Mouse (Mus musculus): ENCODE data around the gene Prss2. TPM values are rescaled to one million over a fixed set of nuclear protein-coding genes. Genes with fewer than 3 reads are reported as not detected.

Prss2 gene
- polyA plus RNA-seq, 1 experiment from 2014 or later: not detected

- no peak overlapping the region for H3K4me2 ChIP-seq
- H3K27ac ChIP-seq (ENCODE audit: poor library complexity, severe bottlenecking): no peak overlapping the region
- H3K27me3 ChIP-seq (replicated peaks): peaks cover 32% of the 10 kb centered on the region
- H3K36me3 ChIP-seq: no peaks in the 10 kb centered on the region
- H3K9ac ChIP-seq: no peak overlapping the region
- no peak for ATAC-seq (ENCODE audit: insufficient number of reproducible peaks, low FRiP score)
- H3K4me3 ChIP-seq: no peak overlapping the region
- H3K4me1 ChIP-seq (replicated peaks): peaks cover 4% of the 10 kb centered on the region; the same call in 1 of the 2 replicates
- H3K9me3 ChIP-seq (replicated peaks): no peaks in the 10 kb centered on the region
Observed at GRCm38 (mm10) chr6:41540746-41541145, 19.2 kb downstream of the Prss2 start.

DNA sequence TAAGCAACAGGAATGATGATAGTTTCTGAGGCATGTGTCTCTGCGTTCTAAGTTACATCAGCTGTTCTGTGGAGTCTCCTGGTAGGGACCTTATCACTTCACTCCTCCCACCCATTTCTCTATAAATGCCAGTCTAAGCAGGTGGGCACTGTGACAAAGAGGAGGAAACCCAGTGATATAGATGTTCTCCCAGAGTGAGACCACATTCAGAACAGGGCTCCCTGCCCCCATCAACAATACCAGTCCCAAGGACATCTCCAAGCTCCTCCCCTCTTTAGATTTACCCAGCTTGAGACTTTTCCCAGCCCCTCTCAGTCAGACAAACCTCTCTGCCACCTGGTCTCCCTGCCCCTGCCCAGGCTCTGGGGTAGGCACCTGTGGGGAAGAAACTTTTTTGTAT is 20.2 kb downstream of the Prss2 start:
- ATAC-seq (ENCODE audit: insufficient number of reproducible peaks, low FRiP score): no peak
- no peak overlapping the region for H3K9ac ChIP-seq
- no peak overlapping the region for H3K4me2 ChIP-seq
- no peaks in the 10 kb centered on the region for H3K9me3 ChIP-seq (replicated peaks)
- WGBS: 44% methylated on average over 1 of the region's 1 CpGs
- no peak overlapping the region for H3K27ac ChIP-seq (ENCODE audit: poor library complexity, severe bottlenecking)
- H3K36me3 ChIP-seq: no peaks in the 10 kb centered on the region
- peaks cover 4% of the 10 kb centered on the region; the same call in 1 of the 2 replicates for H3K4me1 ChIP-seq (replicated peaks)
- H3K4me3 ChIP-seq: no peak overlapping the region
- H3K27me3 ChIP-seq (replicated peaks): peaks cover 32% of the 10 kb centered on the region

GRCm38 (mm10) chr6:41542983-41543382 is 21.4 kb downstream of the Prss2 start:
- peak overlapping the region; percentile 71 for H3K4me2 ChIP-seq
- no peak overlapping the region for H3K27ac ChIP-seq (ENCODE audit: poor library complexity, severe bottlenecking)
- H3K27me3 ChIP-seq (replicated peaks): peaks cover 32% of the 10 kb centered on the region
- peaks cover 4% of the 10 kb centered on the region; the same call in 1 of the 2 replicates for H3K4me1 ChIP-seq (replicated peaks)
- WGBS: 19% methylated on average over 3 of the region's 3 CpGs
- no peaks in the 10 kb centered on the region for H3K36me3 ChIP-seq
- no peak for ATAC-seq (ENCODE audit: insufficient number of reproducible peaks, low FRiP score)
- no peaks in the 10 kb centered on the region for H3K9me3 ChIP-seq (replicated peaks)
- peak overlapping the region; percentile 38 for H3K4me3 ChIP-seq
- no peak overlapping the region for H3K9ac ChIP-seq

- peak overlapping the region; percentile 71 for H3K4me2 ChIP-seq
- peaks cover 4% of the 10 kb centered on the region; the same call in 1 of the 2 replicates for H3K4me1 ChIP-seq (replicated peaks)
- no peak for ATAC-seq (ENCODE audit: insufficient number of reproducible peaks, low FRiP score)
- H3K27ac ChIP-seq (ENCODE audit: poor library complexity, severe bottlenecking): no peak overlapping the region
- peaks cover 32% of the 10 kb centered on the region for H3K27me3 ChIP-seq (replicated peaks)
- H3K36me3 ChIP-seq: no peaks in the 10 kb centered on the region
- H3K9ac ChIP-seq: peak overlapping the region; percentile 30; the same call in 1 of the 2 replicates
- peak overlapping the region; percentile 38 for H3K4me3 ChIP-seq
- WGBS: 5% methylated on average over 28 of the region's 28 CpGs
- H3K9me3 ChIP-seq (replicated peaks): no peaks in the 10 kb centered on the region
Observed at GRCm38 (mm10) chr6:41543411-41544050, 21.9 kb downstream of the Prss2 start.

- H3K4me1 ChIP-seq (replicated peaks): peaks cover 4% of the 10 kb centered on the region; the same call in 1 of the 2 replicates
- no peaks in the 10 kb centered on the region for H3K9me3 ChIP-seq (replicated peaks)
- ATAC-seq (ENCODE audit: insufficient number of reproducible peaks, low FRiP score): no peak
- no peak overlapping the region for H3K4me3 ChIP-seq
- H3K36me3 ChIP-seq: no peaks in the 10 kb centered on the region
- H3K9ac ChIP-seq: no peak overlapping the region
- peaks cover 32% of the 10 kb centered on the region for H3K27me3 ChIP-seq (replicated peaks)
- H3K4me2 ChIP-seq: peak overlapping the region; percentile 71; the same call in 1 of the 2 replicates
- no peak overlapping the region for H3K27ac ChIP-seq (ENCODE audit: poor library complexity, severe bottlenecking)
- WGBS: 84% methylated on average over 5 of the region's 5 CpGs
Observed at GRCm38 (mm10) chr6:41544381-41544924, 22.9 kb downstream of the Prss2 start.

GRCm38 (mm10) chr6:41545266-41545665 is 23.7 kb downstream of the Prss2 start:
- Histone ChIP-seq H3K4me2 (no peak overlapping the region), H3K9me3 (replicated peaks) (no peaks in the 10 kb centered on the region), H3K4me3 (no peak overlapping the region), H3K27ac (ENCODE audit: poor library complexity, severe bottlenecking) (no peak overlapping the region), H3K9ac (no peak overlapping the region), H3K4me1 (replicated peaks) (peaks cover 4% of the 10 kb centered on the region; the same call in 1 of the 2 replicates), H3K36me3 (no peaks in the 10 kb centered on the region), H3K27me3 (replicated peaks) (peaks cover 32% of the 10 kb centered on the region)
- no peak for ATAC-seq (ENCODE audit: insufficient number of reproducible peaks, low FRiP score)
- 82% methylated on average over 4 of the region's 4 CpGs for WGBS

GRCm38 (mm10) chr6:41547056-41547650 is 25.6 kb downstream of the Prss2 start:
- Histone ChIP-seq H3K27me3 (replicated peaks) (peaks cover 27% of the 10 kb centered on the region), H3K36me3 (no peaks in the 10 kb centered on the region), H3K9me3 (replicated peaks) (no peaks in the 10 kb centered on the region), H3K4me1 (replicated peaks) (peaks cover 4% of the 10 kb centered on the region; the same call in 1 of the 2 replicates), H3K9ac (no peak overlapping the region), H3K4me2 (no peak overlapping the region), H3K27ac (ENCODE audit: poor library complexity, severe bottlenecking) (no peak overlapping the region), H3K4me3 (no peak overlapping the region)
- WGBS: 76% methylated on average over 5 of the region's 5 CpGs
- no peak for ATAC-seq (ENCODE audit: insufficient number of reproducible peaks, low FRiP score)

DNA sequence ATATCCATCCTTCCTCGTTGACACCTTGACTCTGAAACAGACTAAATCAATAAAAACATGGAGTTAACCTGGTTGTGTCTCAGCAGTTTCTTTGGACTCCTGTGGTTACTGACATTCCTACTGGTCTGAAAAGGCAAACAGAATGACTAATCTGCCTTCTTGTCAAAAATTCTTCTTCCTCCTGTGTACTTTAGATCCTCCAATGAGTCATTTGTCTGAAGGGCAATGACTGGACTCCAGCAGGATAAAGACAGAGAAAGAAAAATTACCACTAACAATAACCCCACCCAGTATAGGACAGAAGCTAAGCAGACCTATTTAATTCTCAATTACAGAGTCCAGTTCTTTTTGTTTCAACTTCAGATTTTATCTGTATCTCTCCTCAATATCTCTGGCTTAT is 26.7 kb downstream of the Prss2 start:
- Histone ChIP-seq H3K36me3 (no peaks in the 10 kb centered on the region), H3K9me3 (replicated peaks) (no peaks in the 10 kb centered on the region), H3K27me3 (replicated peaks) (peaks cover 16% of the 10 kb centered on the region; the same call in 1 of the 2 replicates), H3K4me1 (replicated peaks) (peaks cover 3% of the 10 kb centered on the region; the same call in 1 of the 2 replicates), H3K27ac (ENCODE audit: poor library complexity, severe bottlenecking) (no peak overlapping the region), H3K4me2 (no peak overlapping the region), H3K9ac (no peak overlapping the region), H3K4me3 (no peak overlapping the region)
- ATAC-seq (ENCODE audit: insufficient number of reproducible peaks, low FRiP score): no peak
- WGBS: 40% methylated on average over 1 of the region's 1 CpGs

DNA sequence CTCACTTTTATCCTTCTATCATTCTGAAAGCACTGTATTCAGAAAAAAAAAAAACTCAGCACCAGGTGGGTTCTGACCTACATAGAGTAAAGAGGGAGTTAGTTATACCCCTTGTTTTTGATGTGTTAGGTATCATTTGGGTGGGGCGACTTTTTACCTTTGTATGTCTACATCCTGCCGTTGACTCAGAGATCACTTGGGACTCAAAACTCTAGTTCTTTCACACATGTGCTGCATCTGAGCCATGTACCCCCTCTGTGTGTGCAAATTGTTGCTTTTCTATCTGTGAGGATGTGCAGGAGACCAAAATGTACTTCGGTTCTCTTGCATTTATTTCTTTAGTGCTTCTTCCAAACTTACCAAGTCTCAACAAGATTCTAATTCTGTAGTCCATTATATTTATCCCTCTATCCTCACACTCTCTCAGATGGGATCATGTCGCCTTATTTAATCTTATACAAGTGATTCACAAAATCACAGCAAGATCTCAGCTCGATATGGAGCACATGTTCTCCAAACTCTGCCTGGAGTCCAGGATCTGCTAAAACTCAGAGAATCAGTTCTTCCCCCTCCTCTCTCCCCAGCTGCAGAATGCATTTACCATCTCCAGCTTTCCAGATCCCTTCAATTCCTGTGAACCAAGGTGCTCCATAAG is 31.9 kb downstream of the Prss2 start:
- H3K4me2 ChIP-seq: no peak overlapping the region
- H3K4me1 ChIP-seq (replicated peaks): no peaks in the 10 kb centered on the region
- no peak overlapping the region for H3K9ac ChIP-seq
- no peak for ATAC-seq (ENCODE audit: insufficient number of reproducible peaks, low FRiP score)
- WGBS: 74% methylated on average over 5 of the region's 5 CpGs
- no peak overlapping the region for H3K4me3 ChIP-seq
- H3K27me3 ChIP-seq (replicated peaks): no peaks in the 10 kb centered on the region
- no peak overlapping the region for H3K27ac ChIP-seq (ENCODE audit: poor library complexity, severe bottlenecking)
- H3K36me3 ChIP-seq: no peaks in the 10 kb centered on the region
- no peaks in the 10 kb centered on the region for H3K9me3 ChIP-seq (replicated peaks)

- H3K4me1 ChIP-seq (replicated peaks): no peaks in the 10 kb centered on the region
- H3K27ac ChIP-seq (ENCODE audit: poor library complexity, severe bottlenecking): no peak overlapping the region
- WGBS: 69% methylated on average over 7 of the region's 7 CpGs
- no peak for ATAC-seq (ENCODE audit: insufficient number of reproducible peaks, low FRiP score)
- H3K9me3 ChIP-seq (replicated peaks): no peaks in the 10 kb centered on the region
- no peak overlapping the region for H3K4me2 ChIP-seq
- H3K4me3 ChIP-seq: no peak overlapping the region
- H3K27me3 ChIP-seq (replicated peaks): no peaks in the 10 kb centered on the region
- no peak overlapping the region for H3K9ac ChIP-seq
- no peaks in the 10 kb centered on the region for H3K36me3 ChIP-seq
Observed at GRCm38 (mm10) chr6:41554295-41555169, 32.9 kb downstream of the Prss2 start.
